Mouse (Mus musculus) embryonic facial prominence, embryonic 13.5 days (tissue): ENCODE data around the gene Tmem131. TPM values are rescaled to one million over a fixed set of nuclear protein-coding genes. Genes with fewer than 3 reads are reported as not detected.
"Not testable (repeated sequence)": the region's sequence is repeated elsewhere in the genome, so short reads cannot be mapped to it uniquely, and the experiment has no call there.

ENCODE experiments used
- ATAC-seq: fragments of 200-750 bp; cut with Nextera tagmentation; 2 replicates; pipeline ENCODE4 v1.8.0; 2017; ENCODE audit warnings: low read depth; ENCODE audit not compliant: insufficient number of reproducible peaks, insufficient read depth, low FRiP score, low TSS enrichment
- H3K27ac ChIP-seq: fragments of 300-500 bp; sonication (generic); 2 replicates; pipeline ENCODE4 v1.5.1; 2015; ENCODE audit warnings: moderate library complexity, mild to moderate bottlenecking, inconsistent platforms
- H3K27me3 ChIP-seq: fragments of 300-500 bp; sonication (generic); 2 replicates; pipeline ENCODE4 v1.6.1; 2015; ENCODE audit warnings: mild to moderate bottlenecking, inconsistent platforms
- H3K36me3 ChIP-seq: fragments of 300-500 bp; sonication (generic); 2 replicates; pipeline ENCODE4 v1.6.1; 2015; ENCODE audit warnings: mild to moderate bottlenecking, inconsistent platforms
- H3K4me1 ChIP-seq: fragments of 300-500 bp; sonication (generic); 2 replicates; pipeline ENCODE4 v1.6.1; 2015; ENCODE audit warnings: inconsistent platforms
- H3K4me2 ChIP-seq: fragments of 300-500 bp; sonication (generic); 2 replicates; pipeline ENCODE4 v1.6.1; 2015; ENCODE audit warnings: moderate library complexity, mild to moderate bottlenecking, inconsistent platforms
- H3K4me3 ChIP-seq: fragments of 300-500 bp; sonication (generic); 2 replicates; pipeline ENCODE4 v1.5.1; 2015; ENCODE audit warnings: mild to moderate bottlenecking, inconsistent platforms
- H3K9ac ChIP-seq: fragments of 300-500 bp; sonication (generic); 2 replicates; pipeline ENCODE4 v1.6.1; 2015; ENCODE audit warnings: mild to moderate bottlenecking, inconsistent platforms
- H3K9me3 ChIP-seq: fragments of 300-500 bp; sonication (generic); 2 replicates; pipeline ENCODE4 v1.6.1; 2016; ENCODE audit warnings: inconsistent platforms
- WGBS: fragments of 180-500 bp; shearing (Covaris S2); methylation state at CpG from one replicate; pipeline ENCODE4 v1.1.7; 2015; ENCODE audit warnings: mixed read lengths; 5-methylcytosine and 5-hydroxymethylcytosine counted together
- polyA plus RNA-seq: library from polyadenylated mRNA; unstranded; fragments of >200 nt; fragmentation: Nextera tagmentation; extraction: Ambion mirVana; gene quantifications from 2 replicates; pipeline ENCODE4 v1.2.1, GENCODE M21; 2015

The Tmem131 gene
- polyA plus RNA-seq, 1 experiment from 2014 or later, result 17.8 TPM

DNA sequence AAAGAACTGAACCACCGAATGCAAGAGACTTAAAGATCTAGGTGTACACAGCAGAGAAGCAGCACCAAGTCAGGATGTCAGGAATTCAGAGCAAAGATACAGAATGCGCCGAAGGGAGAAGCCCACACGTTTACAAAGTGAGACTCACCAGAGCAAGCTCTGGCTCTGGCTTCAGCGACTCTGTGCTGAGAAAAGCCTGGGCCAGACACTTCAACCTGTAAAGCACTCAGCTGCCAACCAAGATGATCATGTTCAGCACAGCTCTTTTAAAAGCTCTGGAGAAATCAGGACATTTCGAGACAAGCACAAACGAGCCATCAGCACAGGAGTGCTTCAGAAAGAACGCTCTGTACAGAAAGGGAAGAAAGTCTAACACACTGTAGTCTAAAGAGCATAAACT, 96.2 kb downstream of the Tmem131 start:
- Histone ChIP-seq H3K9ac (no peak overlapping the region), H3K36me3 (0 out of 2 replicates have a peak, but pooled peaks cover 12% of the 10 kb centered on the region), H3K4me1 (peaks cover 5% of the 10 kb centered on the region; the same call in 1 of the 2 replicates), H3K4me3 (no peak overlapping the region), H3K27ac (no peak overlapping the region), H3K27me3 (no peaks in the 10 kb centered on the region), H3K9me3 (no peaks in the 10 kb centered on the region), H3K4me2 (no peak overlapping the region)
- 85% methylated on average over 8 of the region's 8 CpGs for WGBS
- no peak for ATAC-seq

- H3K27ac ChIP-seq, result no peak overlapping the region
- H3K4me3 ChIP-seq, result no peak overlapping the region
- H3K4me1 ChIP-seq, result peaks cover 7% of the 10 kb centered on the region; the same call in 1 of the 2 replicates
- H3K9me3 ChIP-seq, result no peaks in the 10 kb centered on the region
- no peak overlapping the region for H3K4me2 ChIP-seq
- H3K36me3 ChIP-seq, result peaks cover 15% of the 10 kb centered on the region; the same call in 1 of the 2 replicates
- whole genome bisulfite sequencing, result 39% methylated on average over 5 of the region's 5 CpGs
- no peaks in the 10 kb centered on the region for H3K27me3 ChIP-seq
- H3K9ac ChIP-seq, result no peak overlapping the region
- no peak for ATAC-seq
Observed at GRCm38 (mm10) chr1:36845031-36845430, 98.4 kb downstream of the Tmem131 start.

DNA sequence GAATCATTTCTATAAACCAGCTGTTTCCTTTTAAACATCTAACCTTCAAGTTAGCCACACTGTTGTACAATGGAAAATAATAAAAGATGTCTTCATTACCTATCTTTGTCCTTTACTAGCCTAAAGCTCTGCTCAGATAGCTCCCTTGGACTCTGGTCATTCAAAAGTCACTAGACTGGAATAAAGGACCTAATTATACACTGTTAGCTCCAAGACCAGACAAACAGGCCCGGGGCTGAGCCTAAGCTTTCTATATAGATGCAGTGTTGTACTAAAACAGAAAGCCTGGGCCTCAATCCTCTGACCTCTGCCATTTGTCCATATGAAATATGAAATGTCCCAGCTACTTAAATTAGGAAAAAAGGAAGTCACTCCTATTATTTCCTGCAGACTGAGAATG, 101.7 kb downstream of the Tmem131 start:
- ATAC-seq, result no peak
- no peak overlapping the region for H3K27ac ChIP-seq
- WGBS, result 50% methylated on average over 1 of the region's 1 CpGs
- H3K9ac ChIP-seq, result no peak overlapping the region
- H3K4me3 ChIP-seq, result no peak overlapping the region
- peaks cover 26% of the 10 kb centered on the region for H3K36me3 ChIP-seq
- H3K27me3 ChIP-seq, result no peaks in the 10 kb centered on the region
- H3K9me3 ChIP-seq, result no peaks in the 10 kb centered on the region
- H3K4me1 ChIP-seq, result peaks cover 7% of the 10 kb centered on the region; the same call in 1 of the 2 replicates
- H3K4me2 ChIP-seq, result no peak overlapping the region

DNA sequence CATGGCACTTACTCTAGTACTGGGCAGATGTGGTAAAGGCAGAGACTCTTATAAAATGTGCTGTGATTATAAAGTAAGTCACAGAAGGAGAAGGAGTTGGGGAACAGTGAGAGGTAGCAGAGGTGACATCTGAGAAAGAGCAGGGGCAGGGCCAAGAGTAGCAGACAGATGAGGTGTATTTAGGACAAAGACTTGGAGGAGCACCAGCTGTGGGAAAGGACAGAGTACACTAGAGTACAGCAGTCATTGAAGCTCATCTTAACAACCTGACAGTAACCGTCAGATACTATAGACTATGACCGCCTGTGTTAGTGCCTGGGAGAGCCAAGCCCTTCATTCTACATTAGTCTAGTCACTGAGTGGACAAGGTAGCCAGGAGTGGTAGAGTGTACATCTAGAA, 102.5 kb downstream of the Tmem131 start:
- Histone ChIP-seq H3K4me1 (peaks cover 7% of the 10 kb centered on the region; the same call in 1 of the 2 replicates), H3K9ac (no peak overlapping the region), H3K4me3 (no peak overlapping the region), H3K9me3 (no peaks in the 10 kb centered on the region), H3K27me3 (no peaks in the 10 kb centered on the region), H3K4me2 (no peak overlapping the region), H3K27ac (no peak overlapping the region), H3K36me3 (peaks cover 29% of the 10 kb centered on the region)
- ATAC-seq, result no peak
- 85% methylated on average over 2 of the region's 2 CpGs for WGBS

GRCm38 (mm10) chr1:36839858-36840257, 103.6 kb downstream of the Tmem131 start:
- H3K27ac ChIP-seq, result no peak overlapping the region
- H3K36me3 ChIP-seq, result peaks cover 36% of the 10 kb centered on the region
- peaks cover 4% of the 10 kb centered on the region; the same call in 1 of the 2 replicates for H3K4me1 ChIP-seq
- no peak for ATAC-seq
- H3K9me3 ChIP-seq, result no peaks in the 10 kb centered on the region
- 91% methylated on average over 3 of the region's 3 CpGs for WGBS
- H3K4me2 ChIP-seq, result no peak overlapping the region
- H3K9ac ChIP-seq, result no peak overlapping the region
- H3K4me3 ChIP-seq, result no peak overlapping the region
- H3K27me3 ChIP-seq, result no peaks in the 10 kb centered on the region

GRCm38 (mm10) chr1:36836274-36836954, 107.1 kb downstream of the Tmem131 start:
- Histone ChIP-seq H3K9ac (no peak overlapping the region), H3K4me2 (no peak overlapping the region), H3K9me3 (no peaks in the 10 kb centered on the region), H3K27ac (no peak overlapping the region), H3K27me3 (no peaks in the 10 kb centered on the region), H3K4me3 (no peak overlapping the region), H3K4me1 (peaks cover 1% of the 10 kb centered on the region; the same call in 1 of the 2 replicates), H3K36me3 (peaks cover 63% of the 10 kb centered on the region)
- ATAC-seq, result no peak
- 84% methylated on average over 12 of the region's 12 CpGs for WGBS

DNA sequence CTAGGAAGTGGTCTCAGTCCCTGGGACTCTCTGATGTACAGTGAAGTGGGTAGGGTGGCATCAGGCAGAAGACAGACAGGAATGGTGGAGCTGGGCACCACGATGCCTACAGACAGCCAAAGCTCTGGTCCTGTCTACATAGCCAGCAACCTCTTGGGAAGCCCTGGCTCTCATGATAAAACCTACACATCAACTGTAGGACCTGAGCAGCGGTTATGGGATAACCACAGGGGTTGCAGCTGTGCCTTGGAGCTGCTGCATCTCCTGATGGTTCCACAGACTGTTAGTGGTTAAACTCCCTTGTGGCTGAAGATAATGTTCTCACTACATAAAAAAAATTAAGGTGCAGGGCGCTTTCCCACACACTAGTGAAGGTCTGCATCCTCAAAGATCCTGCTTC, 107.9 kb downstream of the Tmem131 start:
- 94% methylated on average over 3 of the region's 3 CpGs for WGBS
- H3K36me3 ChIP-seq, result peaks cover 67% of the 10 kb centered on the region

DNA sequence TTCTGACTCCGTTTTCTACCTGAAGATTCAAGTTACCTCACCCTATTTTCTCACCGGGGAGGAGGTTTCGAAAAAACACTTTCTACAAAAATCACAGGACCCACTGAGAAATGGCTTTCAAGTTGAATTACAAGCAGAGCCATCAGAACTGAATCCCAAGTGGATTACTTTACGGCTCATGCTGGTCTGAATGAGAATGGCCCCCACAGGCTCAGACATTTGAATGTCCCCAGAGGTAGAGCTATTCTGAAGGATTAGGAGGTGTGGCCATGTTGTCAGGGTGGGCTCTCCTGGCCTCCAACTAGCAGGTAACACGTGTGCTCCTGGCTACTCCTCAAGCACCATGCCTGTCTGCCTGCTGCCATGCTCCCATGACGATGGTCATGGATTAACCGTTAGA, 109.4 kb downstream of the Tmem131 start:
- 92% methylated on average over 7 of the region's 7 CpGs for WGBS
- ATAC-seq, result no peak
- Histone ChIP-seq H3K9ac (no peak overlapping the region), H3K4me2 (no peak overlapping the region), H3K9me3 (no peaks in the 10 kb centered on the region), H3K36me3 (peaks cover 65% of the 10 kb centered on the region), H3K27ac (no peak overlapping the region), H3K4me3 (no peak overlapping the region), H3K27me3 (no peaks in the 10 kb centered on the region), H3K4me1 (peaks cover 8% of the 10 kb centered on the region; the same call in 1 of the 2 replicates)

More for the DNA sequence above, 107.9 kb downstream of the Tmem131 start:
- H3K9me3 ChIP-seq, result no peaks in the 10 kb centered on the region
- ATAC-seq, result no peak
- H3K9ac ChIP-seq, result no peak overlapping the region
- H3K27ac ChIP-seq, result no peak overlapping the region
- peaks cover 8% of the 10 kb centered on the region; the same call in 1 of the 2 replicates for H3K4me1 ChIP-seq
- H3K27me3 ChIP-seq, result no peaks in the 10 kb centered on the region
- no peak overlapping the region for H3K4me3 ChIP-seq
- no peak overlapping the region for H3K4me2 ChIP-seq

- Histone ChIP-seq H3K27me3 (no peaks in the 10 kb centered on the region), H3K27ac (peak overlapping the region; percentile 79), H3K4me1 (peaks cover 8% of the 10 kb centered on the region; the same call in 1 of the 2 replicates), H3K36me3 (peaks cover 67% of the 10 kb centered on the region), H3K9me3 (no peaks in the 10 kb centered on the region), H3K9ac (no peak overlapping the region), H3K4me2 (no peak overlapping the region), H3K4me3 (no peak overlapping the region)
- WGBS, result 42% methylated on average over 14 of the region's 14 CpGs
- ATAC-seq, result no peak
Observed at GRCm38 (mm10) chr1:36830913-36831866, 112.3 kb downstream of the Tmem131 start.

DNA sequence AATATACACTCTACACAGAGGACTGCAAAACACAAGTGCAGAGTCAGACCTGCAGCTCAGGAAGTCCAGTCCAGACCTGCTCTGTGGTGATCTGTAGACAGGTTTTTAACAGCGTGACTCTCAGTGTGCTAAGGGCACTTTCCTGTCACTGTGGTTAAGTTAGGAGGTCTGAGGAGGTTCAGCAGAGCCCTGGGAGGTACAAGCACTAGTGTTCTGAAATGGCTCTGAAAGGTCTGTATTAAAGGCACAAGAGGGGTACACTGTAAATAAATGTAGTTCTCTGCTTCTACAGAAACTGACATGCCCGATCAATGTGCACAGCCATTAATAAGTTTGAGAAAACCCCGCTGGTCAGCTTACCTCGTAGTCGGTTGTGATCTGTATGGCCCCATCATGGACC, 119.1 kb downstream of the Tmem131 start:
- H3K36me3 ChIP-seq, result peaks cover 80% of the 10 kb centered on the region
- no peaks in the 10 kb centered on the region for H3K9me3 ChIP-seq
- no peak overlapping the region for H3K9ac ChIP-seq
- H3K27ac ChIP-seq, result no peak overlapping the region
- no peak overlapping the region for H3K4me2 ChIP-seq
- no peaks in the 10 kb centered on the region for H3K27me3 ChIP-seq
- H3K4me1 ChIP-seq, result no peaks in the 10 kb centered on the region
- no peak overlapping the region for H3K4me3 ChIP-seq
- WGBS, result 88% methylated on average over 5 of the region's 5 CpGs
- ATAC-seq, result no peak

GRCm38 (mm10) chr1:36821918-36822317, 121.5 kb downstream of the Tmem131 start:
- not testable (repeated sequence) for H3K9ac ChIP-seq, H3K4me3 ChIP-seq, H3K27ac ChIP-seq, ATAC-seq, H3K4me1 ChIP-seq, H3K27me3 ChIP-seq, H3K4me2 ChIP-seq, H3K9me3 ChIP-seq
- 91% methylated on average over 4 of the region's 4 CpGs for WGBS
- H3K36me3 ChIP-seq, result peaks cover 89% of the 10 kb centered on the region
